8 mouse cellular contexts compared by ENCODE assay signal in the genomic region with DNA sequence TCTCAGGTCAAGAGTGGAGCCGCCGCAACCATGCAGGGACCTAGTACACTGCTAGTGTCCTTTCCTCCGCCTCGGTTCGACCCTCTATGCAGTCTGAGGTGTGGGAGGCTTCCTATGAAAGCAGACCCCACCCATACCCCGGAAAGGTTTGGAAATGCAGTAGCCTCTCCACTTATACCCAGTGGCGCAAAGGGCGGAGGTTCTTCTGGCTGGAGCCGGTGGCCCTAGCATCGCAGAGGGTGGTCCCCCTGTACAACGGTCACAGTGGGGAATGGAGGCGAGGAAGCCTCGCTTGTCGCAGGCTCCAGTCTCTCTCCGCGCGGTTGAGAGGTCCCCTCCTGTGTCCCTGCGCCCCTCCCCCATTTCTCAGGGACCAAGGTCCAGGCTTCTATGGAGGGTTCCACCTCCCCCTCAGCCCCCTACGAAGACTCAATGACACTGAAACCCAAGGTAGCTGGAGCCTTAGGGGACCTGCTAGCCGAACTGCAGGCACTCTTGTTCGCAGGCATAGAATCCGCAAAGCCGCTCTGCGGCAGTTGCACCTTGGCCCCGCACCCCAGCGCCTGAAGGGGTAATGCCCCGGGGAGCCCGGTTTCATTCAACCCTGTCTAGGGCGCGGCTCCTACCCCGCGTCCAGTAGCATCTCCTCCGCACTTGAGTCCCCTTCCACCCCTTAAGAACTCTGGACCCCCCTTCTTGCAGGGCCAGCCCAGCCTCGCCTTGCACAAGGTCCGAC. TPM values are rescaled to one million over a fixed set of nuclear protein-coding genes. Genes with fewer than 3 reads are reported as not detected.
DNase-seq lines count a peak whose midpoint lies in the region; ATAC-seq lines count a peak whose summit lies in the region.

No protein-coding gene starts in this region.

- H3K36me3 ChIP-seq in heart, embryonic 15.5 days: no peaks in the 10 kb centered on the region
- H3K36me3 ChIP-seq in embryonic facial prominence, embryonic 15.5 days: no peaks in the 10 kb centered on the region
- no peaks in the 10 kb centered on the region for H3K36me3 ChIP-seq in limb, embryonic 11.5 days (ENCODE audit: control insufficient read depth, insufficient read depth, low read length)

- peak overlapping the region; percentile 43 for H3K4me2 ChIP-seq in heart, embryonic 15.5 days
- H3K4me2 ChIP-seq in embryonic facial prominence, embryonic 15.5 days (replicated peaks): peak overlapping the region; percentile 22
- H3K4me2 ChIP-seq in limb, embryonic 11.5 days (ENCODE audit: low read depth, severe bottlenecking): peak overlapping the region; percentile 26; the same call in 1 of the 2 replicates

- intact Hi-C loops in heart, postnatal 25 days (cut with DNase I): no loop called here

- WGBS in heart, embryonic 15.5 days: 3% methylated on average over 35 of the region's 35 CpGs
- 3% methylated on average over 35 of the region's 35 CpGs for WGBS in embryonic facial prominence, embryonic 15.5 days
- WGBS in limb, embryonic 11.5 days: 2% methylated on average over 35 of the region's 35 CpGs

- H3K9me3 ChIP-seq in heart, embryonic 15.5 days (replicated peaks): no peaks in the 10 kb centered on the region
- H3K9me3 ChIP-seq in embryonic facial prominence, embryonic 15.5 days (replicated peaks): no peaks in the 10 kb centered on the region
- no peaks in the 10 kb centered on the region for H3K9me3 ChIP-seq in limb, embryonic 11.5 days (ENCODE audit: control insufficient read depth, low read length)

- H3K27me3 ChIP-seq in heart, embryonic 15.5 days: peaks cover 67% of the 10 kb centered on the region
- peaks cover 58% of the 10 kb centered on the region for H3K27me3 ChIP-seq in embryonic facial prominence, embryonic 15.5 days
- H3K27me3 ChIP-seq in limb, embryonic 11.5 days (ENCODE audit: control insufficient read depth, insufficient read depth, low read length): peaks cover 36% of the 10 kb centered on the region

- H3K27ac ChIP-seq in heart, embryonic 15.5 days: no peak overlapping the region
- H3K27ac ChIP-seq in embryonic facial prominence, embryonic 15.5 days (replicated peaks): no peak overlapping the region
- H3K27ac ChIP-seq in limb, embryonic 11.5 days (replicated peaks; ENCODE audit: low read depth, low read length): no peak overlapping the region

- no peak for DNase-seq in heart, postnatal 25 days (ENCODE audit: low spot score)
- peak; percentile 67 for DNase-seq in ZHBTc4 (ENCODE audit: low read depth, low spot score)
- DNase-seq in limb, embryonic 11.5 days (ENCODE audit: low spot score): no peak
- DNase-seq in right cerebral cortex, postnatal 14 days: peak; percentile 55
- no peak for DNase-seq in adrenal gland, postnatal 4 days (ENCODE audit: low spot score in 2 of 2)

- H3K4me1 ChIP-seq in heart, embryonic 15.5 days (replicated peaks): peaks cover 6% of the 10 kb centered on the region
- H3K4me1 ChIP-seq in embryonic facial prominence, embryonic 15.5 days: peaks cover 8% of the 10 kb centered on the region
- no peaks in the 10 kb centered on the region for H3K4me1 ChIP-seq in limb, embryonic 11.5 days (ENCODE audit: control insufficient read depth, insufficient read depth, low read length)

- H3K9ac ChIP-seq in heart, embryonic 15.5 days: no peak overlapping the region
- no peak overlapping the region for H3K9ac ChIP-seq in embryonic facial prominence, embryonic 15.5 days
- H3K9ac ChIP-seq in limb, embryonic 11.5 days (ENCODE audit: low read length): no peak overlapping the region

- no peak for ATAC-seq in heart, embryonic 15.5 days (replicated peaks; ENCODE audit: insufficient number of reproducible peaks, insufficient read depth, low FRiP score, low read depth)
- peak; percentile 60; the same call in 1 of the 2 replicates for ATAC-seq in embryonic facial prominence, embryonic 15.5 days (ENCODE audit: insufficient number of reproducible peaks, low FRiP score, low TSS enrichment, low read depth)
- 0 out of 2 replicates have a peak, but pooled peaks have one; percentile 35 for ATAC-seq in limb, embryonic 11.5 days (ENCODE audit: insufficient number of reproducible peaks, low FRiP score, low TSS enrichment, low read depth)
- no peak for ATAC-seq in granulocyte monocyte progenitor cell, adult 5-6 weeks (replicated peaks; ENCODE audit: poor library complexity, severe bottlenecking)

- peak overlapping the region; percentile 20 for H3K4me3 ChIP-seq in heart, embryonic 15.5 days
- peak overlapping the region; percentile 21 for H3K4me3 ChIP-seq in embryonic facial prominence, embryonic 15.5 days (replicated peaks)
- no peak overlapping the region for H3K4me3 ChIP-seq in limb, embryonic 11.5 days (ENCODE audit: low read depth, low read length)

RNA-seq across cellular contexts. Expression of gene Stmn3, which starts 0.8 kb away (rescaled TPM):
- 0.89 and 13.4 TPM in 2 replicates for polyA plus RNA-seq in heart, embryonic 15.5 days (2015; fragmentation: Nextera tagmentation; extraction: Ambion mirVana)
- under 1 TPM; 0.45 to 0.52 TPM for total RNA-seq in heart, postnatal 25 days (2021)
- polyA plus RNA-seq in embryonic facial prominence, embryonic 15.5 days (2015; fragmentation: Nextera tagmentation; extraction: Ambion mirVana): 16.2 and 24.7 TPM in 2 replicates
- 0.84 and 0.91 TPM in 2 replicates for polyA plus RNA-seq in limb, embryonic 11.5 days (2014; fragmentation: Nextera tagmentation; extraction: Ambion mirVana)
- total RNA-seq in granulocyte monocyte progenitor cell, adult 5-6 weeks (2014; fragmentation: Nextera tagmentation): not detected in 2 replicates
- total RNA-seq in granulocyte monocyte progenitor cell, adult 5-6 weeks (2017): not detected in 2 replicates
- 10 to 100 TPM; 32.2 to 45.5 TPM for total RNA-seq in adrenal gland, postnatal 4 days (2021)

RNA-seq across cellular contexts. Expression of gene Rtel1, which starts 6.0 kb away (rescaled TPM):
- polyA plus RNA-seq in heart, embryonic 15.5 days (2015; fragmentation: Nextera tagmentation; extraction: Ambion mirVana): 18.0 and 27.9 TPM in 2 replicates
- 10 to 100 TPM; 13.2 to 13.4 TPM for total RNA-seq in heart, postnatal 25 days (2021)
- polyA plus RNA-seq in embryonic facial prominence, embryonic 15.5 days (2015; fragmentation: Nextera tagmentation; extraction: Ambion mirVana): 35.5 and 40.8 TPM in 2 replicates
- polyA plus RNA-seq in limb, embryonic 11.5 days (2014; fragmentation: Nextera tagmentation; extraction: Ambion mirVana): 63.0 and 63.7 TPM in 2 replicates
- total RNA-seq in granulocyte monocyte progenitor cell, adult 5-6 weeks (2014; fragmentation: Nextera tagmentation): 63.9 and 85.0 TPM in 2 replicates
- 30.1 and 47.5 TPM in 2 replicates for total RNA-seq in granulocyte monocyte progenitor cell, adult 5-6 weeks (2017)
- total RNA-seq in adrenal gland, postnatal 4 days (2021): 10 to 100 TPM; 65.6 to 69.4 TPM

RNA-seq across cellular contexts. Expression of gene Gmeb2, which starts 25.7 kb away (rescaled TPM):
- 7.4 and 9.5 TPM in 2 replicates for polyA plus RNA-seq in heart, embryonic 15.5 days (2015; fragmentation: Nextera tagmentation; extraction: Ambion mirVana)
- 10 to 100 TPM in 1 of 2 experiments, 1 to 10 TPM in 1; 8.5 to 10.5 TPM for total RNA-seq in heart, postnatal 25 days (2021)
- 14.7 and 14.8 TPM in 2 replicates for polyA plus RNA-seq in embryonic facial prominence, embryonic 15.5 days (2015; fragmentation: Nextera tagmentation; extraction: Ambion mirVana)
- 19.7 and 21.3 TPM in 2 replicates for polyA plus RNA-seq in limb, embryonic 11.5 days (2014; fragmentation: Nextera tagmentation; extraction: Ambion mirVana)
- total RNA-seq in granulocyte monocyte progenitor cell, adult 5-6 weeks (2014; fragmentation: Nextera tagmentation): 11.8 and 15.3 TPM in 2 replicates
- total RNA-seq in granulocyte monocyte progenitor cell, adult 5-6 weeks (2017): 10.4 and 16.5 TPM in 2 replicates
- total RNA-seq in adrenal gland, postnatal 4 days (2021): 10 to 100 TPM; 27.9 to 30.8 TPM

RNA-seq across cellular contexts. Expression of gene Zgpat, which starts 51.2 kb away (rescaled TPM):
- polyA plus RNA-seq in heart, embryonic 15.5 days (2015; fragmentation: Nextera tagmentation; extraction: Ambion mirVana): 24.1 and 32.2 TPM in 2 replicates
- total RNA-seq in heart, postnatal 25 days (2021): 10 to 100 TPM; 18.3 to 21.2 TPM
- 43.2 and 44.3 TPM in 2 replicates for polyA plus RNA-seq in embryonic facial prominence, embryonic 15.5 days (2015; fragmentation: Nextera tagmentation; extraction: Ambion mirVana)
- polyA plus RNA-seq in limb, embryonic 11.5 days (2014; fragmentation: Nextera tagmentation; extraction: Ambion mirVana): 35.0 and 40.2 TPM in 2 replicates
- total RNA-seq in granulocyte monocyte progenitor cell, adult 5-6 weeks (2014; fragmentation: Nextera tagmentation): 12.8 and 18.3 TPM in 2 replicates
- total RNA-seq in granulocyte monocyte progenitor cell, adult 5-6 weeks (2017): 29.8 and 35.7 TPM in 2 replicates
- total RNA-seq in adrenal gland, postnatal 4 days (2021): 10 to 100 TPM; 37.0 to 42.4 TPM

RNA-seq across cellular contexts. Expression of gene Arfrp1, which starts 51.7 kb away (rescaled TPM):
- polyA plus RNA-seq in heart, embryonic 15.5 days (2015; fragmentation: Nextera tagmentation; extraction: Ambion mirVana): 53.2 and 59.4 TPM in 2 replicates
- total RNA-seq in heart, postnatal 25 days (2021): 10 to 100 TPM; 54.3 to 54.9 TPM
- 65.2 and 65.3 TPM in 2 replicates for polyA plus RNA-seq in embryonic facial prominence, embryonic 15.5 days (2015; fragmentation: Nextera tagmentation; extraction: Ambion mirVana)
- polyA plus RNA-seq in limb, embryonic 11.5 days (2014; fragmentation: Nextera tagmentation; extraction: Ambion mirVana): 57.3 and 63.7 TPM in 2 replicates
- total RNA-seq in granulocyte monocyte progenitor cell, adult 5-6 weeks (2014; fragmentation: Nextera tagmentation): 34.1 and 43.2 TPM in 2 replicates
- total RNA-seq in granulocyte monocyte progenitor cell, adult 5-6 weeks (2017): 38.6 and 39.2 TPM in 2 replicates
- total RNA-seq in adrenal gland, postnatal 4 days (2021): 10 to 100 TPM; 43.6 to 48.9 TPM

Comparison
In these comparisons a context has a peak if more than half of its experiments do, and no peak if none do; other contexts are left out.
1. ATAC-seq: peak in embryonic facial prominence, embryonic 15.5 days (single experiment) and limb, embryonic 11.5 days (single experiment); none in heart, embryonic 15.5 days (single experiment) and granulocyte monocyte progenitor cell, adult 5-6 weeks (single experiment).
2. DNase-seq: peak in ZHBTc4 (single experiment) and right cerebral cortex, postnatal 14 days (single experiment); none in heart, postnatal 25 days (single experiment), limb, embryonic 11.5 days (single experiment) and adrenal gland, postnatal 4 days (0 of 2).
3. RNA of gene Stmn3, which starts 0.8 kb away (total RNA-seq): 32.2 to 45.5 TPM in adrenal gland, postnatal 4 days; 0.45 to 0.52 TPM in heart, postnatal 25 days and not detected in granulocyte monocyte progenitor cell, adult 5-6 weeks; every median in the first group is over 10 times any median in the second.
4. Peak in every context shown above with its lines, with median percentiles within 50 percentile points of each other: H3K4me2 ChIP-seq.